In the genomic region with DNA sequence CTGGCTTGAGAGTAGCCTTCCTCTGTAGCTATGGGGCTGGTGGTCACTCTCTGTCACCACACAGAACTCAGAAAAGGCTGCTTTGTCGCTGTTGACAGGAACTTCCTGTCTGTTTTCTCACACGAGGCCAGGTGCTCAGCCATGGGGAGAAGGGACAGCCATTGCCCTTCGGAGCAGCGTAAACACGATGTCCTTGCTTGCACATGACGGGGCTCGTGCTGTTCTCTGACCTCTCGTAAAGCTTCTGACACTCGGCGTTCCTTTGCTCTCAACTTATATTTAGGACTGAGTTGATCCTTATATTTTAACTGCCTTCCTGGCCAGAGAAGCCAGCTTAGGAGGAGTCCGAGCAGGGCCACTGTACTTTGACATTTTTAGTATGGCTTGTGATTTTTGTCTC, we compare ENCODE assay signal across 14 mouse cellular contexts. TPM values are rescaled to one million over a fixed set of nuclear protein-coding genes. Genes with fewer than 3 reads are reported as not detected.
A peak's percentile ranks its signal among the peaks of the same experiment; 100 is the strongest.
DNase-seq lines count a peak whose midpoint lies in the region; ATAC-seq and TF ChIP-seq lines count a peak whose summit lies in the region.
"Had no signal": no experiment of that assay in that cellular context is flagged by ENCODE, and none has a peak within 500 bp of the region (broad histone marks: within the 10 kb centered on the region; RNA-seq: fewer than 3 reads in every experiment).

No protein-coding gene starts in this region.

- no peaks in the 10 kb centered on the region for H3K36me3 ChIP-seq in heart, embryonic 15.5 days
- H3K36me3 ChIP-seq: forebrain, embryonic 12.5 days; G1E; liver, embryonic 13.5 days had no signal

- DNase-seq in gastrocnemius, adult 2 months, result peak; percentile 75
- DNase-seq in gastrocnemius, postnatal 36 days, result no peak
- peak; percentile 52 to 55 for DNase-seq in heart, adult 9 months (ENCODE audit: low spot score in 2 of 2)
- DNase-seq in kidney, postnatal 14 days, result peak; percentile 64
- DNase-seq in layer of hippocampus, postnatal 36 days, result no peak
- no peak for DNase-seq in cerebellum, adult 9-11 months
- DNase-seq: liver, embryonic 13.5 days; lung, postnatal 4 days; midbrain, embryonic 14.5 days had no signal

- no peaks in the 10 kb centered on the region for H3K27me3 ChIP-seq in heart, embryonic 15.5 days
- H3K27me3 ChIP-seq: forebrain, embryonic 12.5 days; liver, embryonic 13.5 days had no signal

- H3K9me3 ChIP-seq in heart, embryonic 15.5 days (replicated peaks), result no peaks in the 10 kb centered on the region
- H3K9me3 ChIP-seq: forebrain, embryonic 12.5 days; liver, embryonic 13.5 days had no signal

- WGBS in heart, embryonic 15.5 days, result 22% methylated on average over 11 of the region's 11 CpGs

- intact Hi-C loops in gastrocnemius, adult 2 months (cut with DNase I), result no loop called here
- intact Hi-C loops in gastrocnemius, postnatal 36 days (cut with DNase I), result no loop called here

- TF ChIP-seq CTCF in gastrocnemius, adult 2 months (IDR thresholded peaks at IDR 0.05), result no peak

- peak overlapping the region; percentile 93 for H3K27ac ChIP-seq in gastrocnemius, adult 2 months
- H3K27ac ChIP-seq in heart, embryonic 15.5 days, result peak overlapping the region; percentile 67
- H3K27ac ChIP-seq: forebrain, embryonic 12.5 days; hindbrain, embryonic 14.5 days; liver, embryonic 13.5 days had no signal

- peaks cover 43% of the 10 kb centered on the region for H3K4me1 ChIP-seq in heart, embryonic 15.5 days (replicated peaks)

- no peak for ATAC-seq in heart, embryonic 15.5 days (replicated peaks; ENCODE audit: insufficient number of reproducible peaks, insufficient read depth, low FRiP score, low read depth)
- no peak for ATAC-seq in megakaryocyte progenitor cell, adult 5-6 weeks (replicated peaks; ENCODE audit: poor library complexity)

- peak overlapping the region; percentile 34 for H3K4me3 ChIP-seq in gastrocnemius, adult 2 months
- no peak overlapping the region for H3K4me3 ChIP-seq in heart, embryonic 15.5 days
- H3K4me3 ChIP-seq: forebrain, embryonic 12.5 days; liver, embryonic 13.5 days had no signal

- H3K4me2 ChIP-seq in heart, embryonic 15.5 days, result peak overlapping the region; percentile 30
- H3K4me2 ChIP-seq: forebrain, embryonic 12.5 days; hindbrain, embryonic 14.5 days; liver, embryonic 13.5 days had no signal

- no peak overlapping the region for H3K9ac ChIP-seq in heart, embryonic 15.5 days
- H3K9ac ChIP-seq: forebrain, embryonic 12.5 days; hindbrain, embryonic 14.5 days; liver, embryonic 13.5 days had no signal

RNA-seq across cellular contexts. Expression of gene Zfp622, which starts 54.6 kb away (rescaled TPM):
- 10 to 100 TPM; 22.6 to 25.5 TPM for total RNA-seq in gastrocnemius, adult 2 months (2021)
- 10 to 100 TPM; 19.6 to 23.0 TPM for total RNA-seq in gastrocnemius, postnatal 36 days (2021)
- 16.4 and 20.2 TPM in 2 replicates for polyA plus RNA-seq in heart, embryonic 15.5 days (2015; fragmentation: Nextera tagmentation; extraction: Ambion mirVana)
- 10 to 100 TPM; 41.0 to 47.9 TPM for total RNA-seq in layer of hippocampus, postnatal 36 days (2021)
- total RNA-seq in megakaryocyte progenitor cell, adult 5-6 weeks (2015), result 53.3 and 53.8 TPM in 2 replicates
- 87.6 and 111 TPM in 2 replicates for total RNA-seq in megakaryocyte progenitor cell, adult 5-6 weeks (2017)

Comparison
In these comparisons a context has a peak if more than half of its experiments do, and no peak if none do; other contexts are left out.
1. DNase-seq: peak in gastrocnemius, adult 2 months (single experiment), heart, adult 9 months (2 of 2) and kidney, postnatal 14 days (single experiment); none in gastrocnemius, postnatal 36 days (0 of 2), layer of hippocampus, postnatal 36 days (0 of 2) and cerebellum, adult 9-11 months (single experiment).